Mouse (Mus musculus): Measurements from ENCODE around the gene Hist1h4i.

Gene Hist1h4i

GRCm38 (mm10) chr13:22006334-22007120, 34.6 kb downstream of the Hist1h4i start:
- ChIA-PET POLR2A (interaction anchor here (0.6 to 4.0 kb wide), 42 partner anchors 9 to 1677 kb away, joined by 3 to 47 read pairs (median 4); partner anchors contain the start of genes Hist1h2ah (in 3 of the 4), Hist1h2bk (in 3 of the 4), Hist1h2ag (in 2 of the 4) and Hist1h2bj (in 2 of the 4)), CTCF (interaction anchor here in 3 of 4 experiments (0.6 to 2.1 kb wide), 9 partner anchors 9 to 126 kb away, joined by 3 to 7 read pairs (median 3); partner anchors contain the start of gene Pom121l2 (in 1 of the 3))

DNA sequence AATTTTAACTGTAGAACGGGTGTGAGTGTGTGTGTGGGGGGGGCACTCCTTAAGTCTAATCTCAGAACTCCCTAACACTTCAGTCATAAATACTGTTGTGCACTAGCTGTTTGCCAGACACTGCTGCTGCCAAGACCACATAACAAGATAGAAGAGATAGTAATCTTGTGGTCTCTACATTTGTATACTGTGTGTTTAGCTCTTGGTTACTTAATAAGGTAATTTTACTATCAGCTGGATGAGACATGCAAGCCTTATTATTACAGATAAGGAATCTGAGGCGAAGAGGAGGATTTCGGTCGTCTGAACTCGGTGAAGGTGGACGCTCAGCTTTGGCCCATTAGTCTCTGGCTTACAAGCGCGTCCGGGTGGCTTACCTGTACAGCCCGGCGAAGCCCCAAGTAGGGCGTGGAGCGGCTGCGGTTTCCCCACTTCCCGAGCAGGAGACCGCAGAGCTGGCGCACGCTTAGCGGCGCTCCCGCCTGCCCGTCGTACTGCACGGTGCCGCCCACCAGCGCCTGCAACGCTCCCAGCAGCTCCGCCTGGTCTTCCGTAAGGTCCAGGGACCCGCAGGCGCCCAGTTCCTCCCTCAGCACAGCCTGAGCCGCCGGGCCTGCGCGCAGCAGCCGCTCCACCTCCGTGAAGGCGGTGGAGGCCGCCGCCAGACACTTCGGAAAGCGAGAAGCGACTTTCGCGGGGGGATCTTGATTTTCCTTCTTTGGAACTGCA, 35.4 kb downstream of the Hist1h4i start:
- CTCF ChIA-PET, result interaction anchor here in 3 of 4 experiments (0.6 to 2.1 kb wide), 10 partner anchors 9 to 178 kb away, joined by 3 to 7 read pairs (median 3); no protein-coding TSS in a partner anchor
- POLR2A ChIA-PET, result interaction anchor here (0.6 to 4.0 kb wide), 39 partner anchors 9 to 1678 kb away, joined by 3 to 47 read pairs (median 4); partner anchors contain the start of genes Hist1h2ah (in 3 of the 4), Hist1h2bk (in 3 of the 4), Hist1h2ag (in 2 of the 4) and Hist1h2bj (in 2 of the 4)

DNA sequence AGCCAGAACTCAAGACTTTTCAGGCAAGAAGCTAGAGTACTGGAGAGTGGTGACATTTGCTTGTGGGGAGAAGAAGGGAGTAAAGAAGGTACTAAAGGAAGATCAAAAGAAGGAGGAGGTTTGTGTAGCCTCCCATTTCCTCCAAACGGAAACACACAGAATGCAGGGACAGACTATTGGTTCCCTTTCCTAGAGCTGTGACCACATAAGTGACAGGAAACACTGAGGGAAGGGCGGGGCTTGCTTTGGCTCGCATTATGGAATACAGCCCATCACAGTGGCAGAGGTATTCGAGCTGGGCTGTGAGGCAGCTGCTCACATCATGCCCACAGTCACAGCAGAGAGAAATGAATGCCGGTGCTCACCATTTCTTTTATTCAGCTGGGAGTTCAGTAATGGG, 39.3 kb downstream of the Hist1h4i start:
- POLR2A ChIA-PET, result interaction anchor here in 2 of 4 experiments (0.6 to 1.2 kb wide), 6 partner anchors 12 to 1408 kb away, joined by 3 to 5 read pairs (median 4); partner anchors contain the start of genes Pom121l2 (in 2 of the 2) and Hist1h2ag (in 1 of the 2)

GRCm38 (mm10) chr13:22001346-22001745, 39.8 kb downstream of the Hist1h4i start:
- ChIA-PET CTCF (no interaction called here), POLR2A (interaction anchor here in 2 of 4 experiments (0.9 to 1.6 kb wide), 4 partner anchors 12 to 21 kb away, joined by 3 to 5 read pairs (median 4); partner anchors contain the start of gene Pom121l2 (in 2 of the 2))

More for the DNA sequence above, 39.3 kb downstream of the Hist1h4i start:
- CTCF ChIA-PET, result no interaction called here

GRCm38 (mm10) chr13:21999147-21999546, 42.0 kb downstream of the Hist1h4i start:
- ChIA-PET CTCF (interaction anchor here in 1 of 4 experiments (0.6 kb wide), 1 partner anchor 178 kb away, joined by 7 read pairs; no protein-coding TSS in a partner anchor), POLR2A (interaction anchor here in 1 of 4 experiments (0.9 to 1.7 kb wide), 4 partner anchors 11 to 36 kb away, joined by 3 to 7 read pairs (median 5); partner anchors contain the start of genes Hist1h2ah, Hist1h2bk, Pom121l2 and Prss16)

DNA sequence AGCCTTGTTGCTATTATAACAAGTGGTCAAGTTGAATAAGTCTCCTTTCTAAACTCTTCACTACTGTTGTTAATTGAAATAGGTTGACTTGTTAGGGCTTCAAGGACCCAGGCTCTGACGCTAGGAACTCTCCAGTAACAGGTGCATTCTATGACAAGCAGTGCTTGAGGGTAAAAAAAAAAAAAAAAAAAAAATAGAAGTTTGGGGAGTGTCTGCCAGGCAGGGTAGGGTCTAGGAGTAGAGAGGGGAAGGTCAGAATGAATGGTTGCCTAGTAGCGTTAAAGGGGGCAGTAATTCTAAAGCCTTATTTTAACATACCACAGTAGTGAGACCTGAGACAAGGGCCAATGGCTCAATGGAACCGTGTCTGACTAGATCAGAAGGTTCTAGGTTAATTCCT, 42.8 kb downstream of the Hist1h4i start:
- POLR2A ChIA-PET, result no interaction called here
- CTCF ChIA-PET, result no interaction called here

GRCm38 (mm10) chr13:21997821-21998220, 43.3 kb downstream of the Hist1h4i start:
- POLR2A ChIA-PET, result interaction anchor here in 1 of 4 experiments (1.4 to 2.5 kb wide), 2 partner anchors 16 to 36 kb away, joined by 5 to 11 read pairs; partner anchors contain the start of gene Pom121l2
- CTCF ChIA-PET, result no interaction called here

DNA sequence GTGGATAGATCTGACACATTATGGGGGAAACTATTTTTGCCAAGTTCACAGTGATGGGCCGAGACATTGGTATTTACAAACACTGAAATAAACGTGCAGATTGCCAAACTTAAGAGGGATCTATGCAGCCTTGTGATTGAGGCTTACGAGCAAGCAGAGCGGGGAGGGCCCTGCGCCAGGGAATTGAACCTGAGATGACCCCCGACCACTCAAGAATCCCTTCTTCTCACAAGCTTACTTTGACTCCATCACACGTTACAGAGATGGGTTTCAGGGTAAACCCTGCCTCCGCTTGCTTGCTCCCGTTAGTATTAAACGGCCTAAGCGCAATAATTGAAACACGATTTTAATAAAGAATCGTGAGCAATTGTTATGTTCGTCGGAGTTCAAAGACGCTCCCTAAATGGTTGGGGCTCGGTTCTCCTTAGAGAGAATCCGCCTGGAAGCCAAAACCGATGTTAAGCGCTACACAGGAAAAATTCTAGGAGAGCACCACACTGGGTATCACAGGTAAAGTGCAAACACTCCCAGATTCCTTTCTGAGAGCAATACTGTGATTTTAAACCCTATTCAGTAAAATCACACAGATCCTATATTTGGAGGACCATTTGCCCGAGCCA, 43.9 kb downstream of the Hist1h4i start:
- ChIA-PET POLR2A (interaction anchor here in 2 of 4 experiments (1.4 to 3.2 kb wide), 7 partner anchors 9 to 46 kb away, joined by 4 to 23 read pairs (median 6); partner anchors contain the start of genes Hist1h2ag (in 1 of the 2), Hist1h2bj (in 1 of the 2) and Pom121l2 (in 1 of the 2)), CTCF (no interaction called here)

- ChIA-PET CTCF (interaction anchor here in 1 of 4 experiments (0.8 kb wide), 1 partner anchor 9 kb away, joined by 3 read pairs; no protein-coding TSS in a partner anchor), POLR2A (interaction anchor here in 3 of 4 experiments (0.6 to 3.2 kb wide), 15 partner anchors 9 to 388 kb away, joined by 3 to 23 read pairs (median 6); partner anchors contain the start of genes Hist1h2ag (in 1 of the 3), Hist1h2ah (in 1 of the 3), Hist1h2bj (in 1 of the 3) and Hist1h2bk (in 1 of the 3))
Measured at GRCm38 (mm10) chr13:21996840-21997185, 44.3 kb downstream of the Hist1h4i start.

DNA sequence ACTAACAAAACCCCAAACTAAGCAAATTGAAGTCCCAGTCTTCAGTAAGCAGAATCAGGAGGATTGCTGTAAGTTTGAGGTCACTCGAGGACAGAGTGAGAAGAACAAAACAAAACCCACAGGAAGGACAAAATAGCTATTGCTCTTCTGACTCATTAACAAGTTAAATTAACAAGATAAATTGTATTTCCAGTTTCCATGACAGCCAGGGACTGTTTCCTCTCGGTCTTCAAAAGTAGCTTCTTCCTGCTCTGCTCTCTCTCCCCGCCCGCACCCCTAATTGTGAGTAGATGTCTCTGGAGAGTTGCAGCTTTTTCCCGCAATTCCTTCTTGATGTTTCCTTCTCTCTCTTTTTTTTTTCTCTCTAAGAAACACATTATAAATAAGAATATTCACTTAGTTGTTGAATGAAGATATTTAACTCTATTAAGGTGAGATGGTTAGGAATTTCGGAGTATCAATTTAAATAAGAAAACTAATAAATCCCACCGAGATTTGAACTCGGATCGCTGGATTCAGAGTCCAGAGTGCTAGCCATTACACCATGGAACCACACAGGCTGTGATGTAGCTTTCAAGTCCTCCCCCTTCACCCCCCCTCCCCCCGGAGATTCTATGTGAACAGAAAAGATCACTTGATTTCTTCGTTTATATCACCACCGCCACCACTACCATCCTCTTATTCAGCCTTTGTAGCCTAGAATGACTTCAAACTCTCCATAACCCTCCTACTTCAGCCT, 44.9 kb downstream of the Hist1h4i start:
- ChIA-PET CTCF (interaction anchor here (0.6 to 1.9 kb wide), 17 partner anchors 9 to 1499 kb away, joined by 3 to 7 read pairs (median 4); partner anchors contain the start of gene Pom121l2 (in 1 of the 4)), POLR2A (interaction anchor here in 3 of 4 experiments (0.6 to 3.2 kb wide), 35 partner anchors 9 to 1589 kb away, joined by 3 to 23 read pairs (median 5); partner anchors contain the start of genes Hist1h2ag (in 2 of the 3), Hist1h2ah (in 2 of the 3), Hist1h2bj (in 2 of the 3) and Hist1h2bk (in 2 of the 3))

DNA sequence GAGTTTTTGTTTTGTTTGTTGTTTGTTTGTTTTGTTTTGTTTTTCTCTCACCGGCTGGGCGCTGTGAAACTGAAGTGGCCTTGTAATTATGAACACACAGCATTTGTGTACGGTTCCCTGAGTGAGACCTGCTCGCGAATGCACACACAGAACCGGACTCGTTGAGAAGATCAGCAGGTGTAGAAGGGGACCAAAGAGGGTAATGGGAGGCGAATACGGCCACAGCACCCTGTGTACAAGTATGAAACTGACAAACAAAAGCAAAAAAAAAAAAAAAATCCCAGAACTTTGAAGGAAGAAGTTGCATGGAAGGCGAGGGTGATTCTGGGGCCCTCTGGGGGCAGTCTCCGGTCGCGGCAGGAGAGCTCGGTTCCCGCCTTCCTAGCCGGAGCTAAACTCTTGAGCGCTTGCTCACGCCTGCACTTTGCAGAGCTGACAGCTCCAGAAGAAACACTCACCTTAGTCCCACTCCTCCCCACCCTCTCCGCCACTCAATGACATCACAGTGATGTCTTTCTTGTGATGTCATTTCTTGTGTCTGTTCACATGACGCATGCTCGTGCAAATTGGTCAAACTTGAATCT, 45.7 kb downstream of the Hist1h4i start:
- POLR2A ChIA-PET, result interaction anchor here in 3 of 4 experiments (0.6 to 3.2 kb wide), 33 partner anchors 10 to 1589 kb away, joined by 3 to 23 read pairs (median 5); partner anchors contain the start of genes Hist1h2ag (in 2 of the 3), Hist1h2ah (in 2 of the 3), Hist1h2bj (in 2 of the 3) and Hist1h2bk (in 2 of the 3)

GRCm38 (mm10) chr13:21994896-21995295, 46.3 kb downstream of the Hist1h4i start:
- CTCF ChIA-PET, result interaction anchor here in 3 of 4 experiments (0.9 to 1.9 kb wide), 6 partner anchors 10 to 1454 kb away, joined by 3 to 7 read pairs (median 4); no protein-coding TSS in a partner anchor
- POLR2A ChIA-PET, result interaction anchor here in 3 of 4 experiments (1.0 to 3.2 kb wide), 19 partner anchors 11 to 1560 kb away, joined by 3 to 23 read pairs (median 5); partner anchors contain the start of genes Hist1h2ah (in 2 of the 3), Hist1h2bk (in 2 of the 3), Hist1h2ag (in 1 of the 3) and Hist1h2an (in 1 of the 3)

More for the DNA sequence above, 45.7 kb downstream of the Hist1h4i start:
- CTCF ChIA-PET, result interaction anchor here (0.6 to 1.9 kb wide), 16 partner anchors 10 to 1500 kb away, joined by 3 to 7 read pairs (median 4); partner anchors contain the start of gene Pom121l2 (in 1 of the 4)

DNA sequence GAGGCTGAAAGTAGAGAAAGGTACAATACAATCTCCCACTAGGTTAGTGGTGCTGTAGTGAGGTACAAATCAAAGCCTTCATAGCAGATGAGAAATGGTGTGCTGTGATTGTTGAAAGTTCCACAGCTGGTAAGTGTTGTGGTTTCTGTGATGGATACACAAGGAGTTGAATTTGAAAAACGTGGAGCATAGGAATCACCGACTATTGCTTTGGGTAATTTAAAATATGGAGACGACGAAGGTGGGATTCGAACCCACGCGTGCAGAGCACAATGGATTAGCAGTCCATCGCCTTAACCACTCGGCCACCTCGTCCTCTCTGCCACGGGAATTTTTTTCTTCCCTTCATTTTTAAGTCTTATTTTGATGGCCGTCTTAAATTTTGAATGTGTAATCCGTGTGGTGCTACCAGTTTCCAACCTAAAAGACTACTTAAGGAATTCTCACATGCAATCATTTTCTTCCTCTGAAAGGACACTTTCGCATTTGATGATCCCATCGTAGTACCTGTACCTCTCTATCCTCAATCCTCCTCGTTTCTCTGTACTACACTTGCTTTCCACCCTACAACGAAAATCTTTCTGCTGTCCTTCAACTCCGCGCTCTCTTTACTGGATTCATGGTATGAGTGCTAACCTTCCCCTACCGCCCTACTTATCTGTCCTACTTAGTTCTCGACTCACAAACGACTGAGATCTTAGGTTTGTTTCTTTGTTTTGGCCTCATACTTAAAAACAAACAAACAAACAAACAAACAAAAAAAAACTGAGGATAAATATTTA, 47.0 kb downstream of the Hist1h4i start:
- ChIA-PET POLR2A (interaction anchor here in 1 of 4 experiments (1.3 to 3.2 kb wide), 2 partner anchors 13 to 111 kb away, joined by 4 to 22 read pairs; no protein-coding TSS in a partner anchor), CTCF (interaction anchor here in 1 of 4 experiments (1.9 kb wide), 1 partner anchor 11 kb away, joined by 7 read pairs; no protein-coding TSS in a partner anchor)

DNA sequence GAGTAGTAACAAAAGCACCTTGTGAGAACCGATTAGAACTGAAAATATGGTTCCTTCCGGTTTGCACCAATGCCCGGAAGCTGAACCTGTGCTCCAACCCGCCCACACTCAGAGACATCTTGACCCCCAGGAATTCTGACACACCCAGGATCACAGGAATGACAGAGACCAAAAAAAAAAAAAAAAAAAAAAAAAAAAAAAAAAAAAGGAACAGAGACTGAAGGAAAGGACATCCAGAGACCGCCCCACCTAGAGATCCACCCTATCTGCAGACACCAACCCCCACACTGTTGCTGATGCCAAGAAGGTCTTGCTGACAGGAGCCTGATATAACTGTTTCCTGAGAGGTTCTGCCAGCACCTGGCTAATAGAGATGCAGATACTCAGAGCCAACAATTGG, 48.6 kb downstream of the Hist1h4i start:
- POLR2A ChIA-PET, result interaction anchor here in 3 of 4 experiments (0.7 to 2.5 kb wide), 12 partner anchors 9 to 1691 kb away, joined by 3 to 9 read pairs (median 3); partner anchors contain the start of genes Hist1h2ac (in 1 of the 3), Hist1h2ag (in 1 of the 3), Hist1h2bc (in 1 of the 3) and Hist1h2bj (in 1 of the 3)

More for the DNA sequence above, 48.6 kb downstream of the Hist1h4i start:
- CTCF ChIA-PET, result interaction anchor here in 1 of 4 experiments (0.6 kb wide), 1 partner anchor 1054 kb away, joined by 3 read pairs; no protein-coding TSS in a partner anchor

All from embryonic stem cell, embryonic (primary cell).